Mouse (Mus musculus) cerebellum, adult 2 months (tissue): ENCODE measurements at regions not wholly inside any gene's neighbourhood (a gene's known extent, or its start where the extent isn't known, plus 50 kb on each side); places are given as distances from the start of the nearest gene placed in this dataset.

ENCODE experiments used
- CTCF ChIP-seq: fragments of 200-500 bp; IDR thresholded peaks from 2 replicates; pipeline ENCODE4 v1.5.1; 2011; ENCODE audit warnings: low read depth, mild to moderate bottlenecking, control low read depth, low read length, moderate library complexity, borderline replicate concordance; ENCODE audit not compliant: insufficient read depth
- POLR2A ChIP-seq: fragments of 200-500 bp; IDR thresholded peaks from 2 replicates; pipeline ENCODE4 v1.6.1; 2011; ENCODE audit warnings: low read length, control low read depth, borderline replicate concordance; ENCODE audit not compliant: insufficient read depth

- TF ChIP-seq POLR2A (no peak), CTCF (no peak)
Observed at GRCm38 (mm10) chr17:13546249-13546648, 191.9 kb downstream of the Tcp10c start.
